Mouse (Mus musculus): Measurements from ENCODE around the gene Golph3l.
A peak's percentile ranks its signal among the peaks of the same experiment; 100 is the strongest.
"Not testable (repeated sequence)": the region's sequence is repeated elsewhere in the genome, so short reads cannot be mapped to it uniquely, and the experiment has no call there.

The Golph3l gene

DNA sequence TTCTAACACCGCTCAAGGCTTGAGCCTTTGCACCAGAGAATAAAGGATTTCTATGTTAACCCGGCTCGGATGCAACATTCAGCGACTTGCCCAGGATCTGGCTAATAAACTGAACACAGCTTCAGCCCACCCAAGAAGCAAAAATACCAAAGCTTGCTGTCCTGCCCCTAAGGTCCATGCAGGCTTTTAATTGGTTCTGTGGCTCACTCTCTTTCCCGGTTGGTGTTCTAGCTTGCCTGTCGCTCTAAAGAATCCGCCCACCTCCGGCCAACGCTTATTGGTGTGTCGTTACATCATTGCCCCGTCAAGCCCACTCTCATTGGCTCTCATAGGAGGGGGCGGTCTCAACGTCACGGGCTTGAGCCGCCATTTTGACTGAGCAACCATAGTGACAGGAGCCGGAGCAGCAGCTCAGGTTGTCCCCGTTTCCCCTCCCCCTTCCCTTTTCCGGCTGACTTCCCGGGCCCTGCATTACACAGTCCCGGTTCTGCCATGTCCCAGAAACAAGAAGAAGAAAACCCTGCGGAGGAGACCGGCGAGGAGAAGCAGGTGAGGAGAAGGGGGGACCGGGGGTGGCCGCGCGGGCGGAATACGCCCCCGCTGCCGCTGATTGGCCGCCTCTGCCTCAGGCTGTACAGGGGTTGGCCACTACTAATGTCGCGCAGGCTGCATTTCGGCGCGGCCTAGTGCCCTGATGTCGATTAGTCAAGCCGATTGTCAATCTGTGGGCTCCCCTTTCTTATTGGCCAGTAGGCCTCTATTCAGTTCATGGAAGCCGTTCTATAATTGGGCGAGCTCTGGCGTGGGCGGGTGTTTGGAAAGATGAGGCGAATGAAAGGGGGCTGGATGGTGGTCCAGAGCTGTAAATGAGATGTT is 36.1 kb downstream of the Golph3l start, which contains the start of gene Ensa:
TSS of gene Ensa (plus strand) at position 366 of the 876 bp plus-strand sequence.
- peak; percentile 98 for DNase-seq (ENCODE audit: low spot score)

DNA sequence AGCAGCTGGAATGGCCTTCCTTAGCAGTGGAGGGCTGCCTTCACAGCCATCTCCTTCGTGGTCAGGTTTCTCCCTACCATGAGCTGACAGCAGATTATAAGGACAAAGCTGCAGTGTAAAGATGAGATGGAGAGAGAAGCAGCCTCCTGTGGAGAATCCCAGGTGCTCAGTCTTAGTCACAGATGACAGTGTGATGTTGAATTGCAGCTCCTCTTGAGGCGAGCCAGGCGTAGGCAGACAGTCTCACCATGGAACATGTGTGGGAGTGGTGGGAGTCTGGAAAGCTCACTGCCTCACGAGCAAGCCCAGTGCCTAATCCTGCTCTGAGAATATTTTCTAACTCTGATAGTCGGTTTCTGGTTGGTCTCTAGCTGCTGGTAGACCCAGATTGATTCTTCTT is 39.0 kb downstream of the Golph3l start:
- DNase-seq (ENCODE audit: low spot score) = no peak

DNA sequence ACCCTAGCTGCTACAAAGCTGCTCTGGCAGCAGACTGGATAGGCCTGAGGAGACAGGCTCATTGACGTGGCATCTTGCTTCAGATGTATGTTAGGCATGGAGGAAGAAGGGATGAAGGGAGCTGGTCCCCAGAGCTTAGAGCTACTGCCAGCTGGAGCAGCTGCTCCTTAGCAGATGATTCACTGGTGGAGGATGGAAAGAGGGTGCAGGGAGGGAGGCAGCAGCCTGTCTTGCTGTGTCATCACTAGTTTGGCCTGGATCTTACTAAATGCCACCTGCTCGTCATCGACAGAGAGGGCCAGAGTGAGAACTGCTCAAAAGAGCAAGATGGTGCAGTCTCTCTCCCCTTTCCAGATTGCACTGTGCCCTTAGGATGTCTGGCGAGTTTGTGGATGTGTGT is 41.0 kb downstream of the Golph3l start:
- no peak for DNase-seq (ENCODE audit: low spot score)

DNA sequence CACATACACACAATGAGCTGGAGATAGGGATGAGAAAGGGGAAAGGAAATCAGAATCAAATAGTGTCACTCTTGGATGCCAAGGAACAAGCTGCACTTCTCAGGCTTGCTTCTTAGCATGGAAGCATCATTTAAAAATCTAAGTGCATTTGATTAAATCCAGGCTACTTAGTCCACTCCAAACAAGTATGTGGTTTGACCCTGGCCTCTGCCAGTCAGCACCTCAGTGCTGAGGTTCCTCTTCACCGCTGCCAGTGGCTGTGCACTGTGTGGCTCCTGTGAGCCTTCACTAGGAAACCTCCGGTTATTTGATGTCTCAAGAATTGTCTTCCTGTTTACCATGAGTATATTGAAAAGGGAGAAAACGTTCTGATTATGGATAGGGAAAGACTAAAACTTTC is 42.1 kb downstream of the Golph3l start:
- DNase-seq (ENCODE audit: low spot score) = no peak

DNA sequence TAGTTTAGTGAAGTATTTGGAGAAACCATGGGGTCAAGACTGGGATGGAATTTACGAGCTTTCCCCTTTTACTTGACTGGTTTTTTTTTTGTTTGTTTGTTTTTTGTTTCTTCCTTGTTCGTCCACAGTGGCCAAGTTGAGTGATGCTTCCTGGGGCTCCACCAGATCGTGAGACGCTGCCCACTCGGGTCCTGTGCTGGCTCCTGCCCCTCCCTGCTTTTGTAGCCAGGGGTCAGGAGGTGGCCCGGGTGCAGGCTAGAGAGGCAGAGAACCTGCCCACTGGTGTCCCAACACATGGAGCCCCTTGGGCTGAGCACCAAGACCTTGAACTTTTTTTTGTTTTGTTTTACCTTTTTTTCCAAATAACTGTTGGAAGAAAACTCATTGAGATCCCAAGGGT is 42.6 kb downstream of the Golph3l start:
- DNase-seq (ENCODE audit: low spot score) = no peak

DNA sequence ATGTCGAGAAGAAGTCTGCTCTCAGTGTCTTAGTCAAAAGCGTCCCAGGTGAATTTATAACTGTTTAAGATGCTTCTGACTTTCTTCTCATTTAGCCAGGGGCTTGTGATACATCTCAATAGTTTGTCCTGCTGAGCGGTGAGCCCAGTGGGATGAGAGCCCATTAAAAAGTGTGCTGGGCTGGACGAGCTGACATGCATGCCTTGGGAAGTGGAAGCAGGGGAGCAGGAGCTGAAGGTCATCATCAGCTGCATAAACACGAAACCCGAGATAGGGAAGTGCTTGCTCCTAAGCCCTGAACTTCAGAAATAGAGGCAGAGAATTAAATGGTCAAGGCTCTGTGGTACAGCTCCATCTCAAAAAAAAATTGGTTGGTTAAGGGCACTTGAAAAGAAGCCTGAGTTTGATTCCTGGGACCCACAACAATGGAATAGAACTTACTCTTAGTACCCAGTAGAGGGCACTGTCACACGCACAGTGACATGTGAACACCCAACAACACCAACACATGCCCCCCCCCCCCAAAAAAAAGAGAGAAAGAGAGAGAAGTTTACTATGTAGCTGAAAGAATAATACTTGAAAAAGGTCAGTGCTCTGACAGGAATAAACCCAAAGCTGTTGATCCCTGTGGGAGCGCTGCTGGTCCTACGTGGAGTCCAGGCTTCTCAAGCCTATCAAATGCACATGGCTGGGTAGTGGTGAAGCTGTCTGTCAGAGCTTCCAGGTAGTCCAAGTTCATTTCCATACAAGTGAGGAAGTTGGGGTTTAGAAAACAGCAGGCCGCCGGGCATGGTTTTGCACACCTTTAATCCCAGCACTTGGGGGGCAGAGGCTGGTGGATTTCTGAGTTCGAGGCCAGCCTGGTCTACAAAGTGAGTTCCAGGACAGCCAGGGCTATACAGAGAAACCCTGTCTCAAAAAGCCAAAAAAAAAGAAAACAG is 44.2 kb downstream of the Golph3l start:
- no peak for DNase-seq (ENCODE audit: low spot score)

DNA sequence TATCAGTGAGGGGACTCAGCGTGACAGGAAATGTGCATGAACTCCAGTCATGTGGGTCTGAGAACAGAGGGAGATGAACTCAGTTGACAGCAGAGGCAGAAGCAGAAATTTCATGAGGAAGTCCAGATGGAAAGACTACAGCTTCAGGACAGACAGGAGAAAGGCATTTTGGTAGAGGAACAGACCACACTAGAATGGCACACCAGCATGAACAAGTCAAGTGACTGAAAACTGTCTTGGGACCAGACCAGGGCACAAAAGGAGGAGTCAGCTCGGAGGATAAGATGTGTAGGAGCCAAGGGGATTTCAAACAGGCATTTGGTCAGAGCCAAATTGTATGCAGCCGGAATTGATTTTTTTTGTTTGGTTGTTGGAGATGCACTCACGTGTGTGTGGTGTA is 46.9 kb downstream of the Golph3l start:
- DNase-seq (ENCODE audit: low spot score) = no peak

DNA sequence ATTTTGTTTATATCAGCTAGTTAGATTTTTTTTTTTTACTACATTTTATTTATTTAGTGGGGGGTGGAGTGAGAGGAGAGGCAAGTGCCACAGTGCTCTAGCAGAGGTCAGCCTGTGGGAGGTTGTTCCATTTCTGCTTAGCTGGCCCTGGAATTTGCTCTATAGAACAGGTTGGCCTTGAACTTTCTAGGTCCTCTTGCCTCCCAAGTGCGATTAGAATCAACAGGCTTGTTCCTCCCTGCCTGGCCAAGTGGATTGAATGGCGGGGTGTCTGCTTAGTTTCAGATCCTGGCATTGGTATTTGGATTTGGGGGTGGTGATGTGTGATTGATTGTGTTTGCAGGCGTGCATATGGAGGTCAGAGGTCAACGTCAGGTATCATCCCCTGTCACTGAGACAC is 47.3 kb downstream of the Golph3l start:
- DNase-seq (ENCODE audit: low spot score) = no peak

DNA sequence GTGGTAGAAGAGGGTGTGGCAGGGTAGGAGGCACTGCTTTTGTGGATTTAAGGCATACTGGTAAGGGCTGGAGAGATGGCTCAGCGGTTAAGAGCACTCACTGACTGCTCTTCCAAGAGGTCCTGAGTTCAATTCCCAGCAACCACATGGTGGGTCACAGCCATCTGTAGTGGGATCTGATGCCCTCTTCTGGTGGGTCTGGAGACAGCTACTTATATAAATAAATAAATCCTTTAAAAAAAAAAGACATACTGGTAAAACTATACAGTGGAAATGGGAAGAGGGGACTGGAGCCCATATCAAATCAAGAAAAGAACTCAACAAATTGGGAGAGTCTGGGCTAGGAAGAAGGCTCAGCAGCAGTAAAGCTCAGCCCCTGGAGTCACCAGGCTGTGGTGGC is 51.0 kb downstream of the Golph3l start:
- DNase-seq (ENCODE audit: low spot score) = no peak

DNA sequence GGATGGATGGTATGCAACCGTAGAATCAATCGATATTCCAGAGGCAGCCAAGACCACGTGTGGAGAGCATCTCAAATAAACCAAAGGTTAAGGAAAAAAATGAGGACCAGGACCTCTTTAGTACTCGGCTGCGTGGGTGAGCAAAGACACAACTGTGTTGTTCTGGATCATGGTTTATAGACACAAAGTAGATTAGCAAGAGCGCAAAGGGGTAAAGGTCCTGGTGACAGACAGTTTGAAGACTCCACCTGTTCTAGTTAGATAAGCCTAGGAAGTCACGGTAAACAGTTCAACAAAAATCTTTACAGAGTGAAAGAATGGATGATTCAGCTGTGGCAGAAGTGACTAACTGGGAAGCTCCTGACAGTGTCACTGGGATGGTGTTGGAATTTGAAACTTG is 54.4 kb downstream of the Golph3l start:
- DNase-seq (ENCODE audit: low spot score) = no peak

DNA sequence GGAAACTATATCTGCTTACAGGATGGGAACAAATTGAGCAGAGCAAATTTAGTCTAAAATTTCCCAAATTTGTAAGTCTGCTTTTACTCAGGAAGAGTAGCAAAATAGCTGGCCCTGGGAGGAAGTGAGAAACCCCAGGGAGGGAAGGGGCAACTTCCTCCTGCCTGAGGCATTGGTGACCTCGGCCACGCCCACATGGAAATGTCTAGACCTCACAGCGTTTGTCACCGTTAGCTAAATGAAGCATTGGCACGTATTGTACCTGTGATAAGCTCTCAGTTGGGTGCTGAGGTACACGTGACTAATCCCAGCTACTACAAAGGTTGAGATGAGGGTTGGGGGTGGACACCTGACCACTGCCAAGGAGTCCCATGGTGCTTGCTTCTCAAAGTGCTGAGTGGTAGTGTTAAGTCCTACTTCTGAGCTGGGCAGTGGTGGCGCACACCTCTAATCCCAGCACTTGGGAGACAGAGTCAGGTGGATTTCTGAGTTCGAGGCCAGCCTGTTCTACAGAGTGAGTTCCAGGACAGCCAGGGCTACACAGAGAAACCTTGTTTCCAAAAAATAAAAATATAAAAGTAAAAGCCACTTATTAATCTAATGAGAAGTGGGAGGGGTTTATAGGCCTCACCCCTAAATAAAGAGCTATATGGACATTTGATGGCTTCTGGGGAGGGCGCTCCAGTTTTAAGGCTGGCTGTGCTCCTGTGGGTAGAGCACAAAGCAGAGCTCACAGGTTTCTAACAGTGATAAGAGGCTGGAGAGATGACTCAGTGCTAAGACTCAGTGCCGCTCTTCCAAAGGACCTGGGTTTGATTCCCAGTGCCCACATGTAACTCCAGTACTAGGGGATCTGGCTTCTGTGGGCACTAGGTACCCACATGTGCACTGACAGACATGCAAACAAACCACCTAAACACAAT is 56.8 kb downstream of the Golph3l start:
- no peak for DNase-seq (ENCODE audit: low spot score)

DNA sequence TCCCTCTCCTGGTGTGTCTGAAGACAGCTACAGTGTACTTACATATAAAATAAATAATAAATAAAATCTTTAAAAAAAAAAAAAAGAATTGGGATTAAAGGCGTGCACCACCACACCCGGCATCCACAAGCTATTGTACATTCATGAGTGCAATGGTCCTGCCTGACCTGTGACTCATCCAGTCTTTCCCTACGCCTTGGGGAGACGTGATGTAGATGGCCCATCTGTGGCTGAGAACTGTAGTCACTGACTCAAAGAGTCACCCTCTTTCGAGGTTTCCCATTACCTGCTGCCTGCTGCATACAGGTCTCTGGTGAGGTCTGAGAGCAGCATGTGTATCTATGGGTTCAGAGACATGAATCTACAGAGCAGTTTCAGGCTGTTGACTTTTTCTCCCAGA is 59.3 kb downstream of the Golph3l start:
- DNase-seq (ENCODE audit: low spot score) = no peak

DNA sequence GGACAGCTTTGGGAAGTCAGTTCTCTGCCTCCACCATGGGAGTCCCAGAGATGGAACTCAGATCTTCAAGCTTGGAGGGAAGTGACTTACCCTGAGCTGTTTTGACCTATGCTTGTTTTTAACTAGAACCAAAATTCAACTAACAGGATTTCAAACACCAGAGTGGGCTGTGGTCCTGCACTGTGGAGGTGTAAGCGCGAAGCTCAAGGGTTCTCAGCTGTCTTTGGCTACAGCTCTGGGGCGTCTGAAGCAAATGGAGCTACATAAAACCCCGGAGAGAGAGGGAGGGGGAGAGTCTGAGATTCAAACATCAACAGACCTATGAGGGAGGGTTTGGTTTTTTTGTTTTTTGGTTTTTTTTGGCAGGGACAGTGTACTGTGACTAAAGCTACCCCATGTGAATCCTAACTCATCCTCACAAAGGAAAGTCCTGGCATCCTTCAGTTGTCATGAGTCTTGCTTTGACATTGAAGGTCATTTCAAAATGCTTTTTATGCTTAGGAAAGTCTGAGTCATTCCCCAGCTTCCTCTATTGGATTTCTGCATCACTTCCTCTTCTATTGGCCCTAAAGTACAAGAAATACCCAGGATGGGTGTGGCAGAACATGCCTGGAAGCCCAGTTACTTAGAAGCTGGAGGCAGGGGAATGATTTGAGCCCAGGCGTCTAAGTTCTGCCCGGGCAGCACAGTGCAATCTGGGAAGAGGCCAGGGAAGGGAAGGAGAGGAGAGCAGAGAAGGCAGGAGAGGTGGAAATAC is 61.7 kb downstream of the Golph3l start:
- peak; percentile 57 for DNase-seq (ENCODE audit: low spot score)

DNA sequence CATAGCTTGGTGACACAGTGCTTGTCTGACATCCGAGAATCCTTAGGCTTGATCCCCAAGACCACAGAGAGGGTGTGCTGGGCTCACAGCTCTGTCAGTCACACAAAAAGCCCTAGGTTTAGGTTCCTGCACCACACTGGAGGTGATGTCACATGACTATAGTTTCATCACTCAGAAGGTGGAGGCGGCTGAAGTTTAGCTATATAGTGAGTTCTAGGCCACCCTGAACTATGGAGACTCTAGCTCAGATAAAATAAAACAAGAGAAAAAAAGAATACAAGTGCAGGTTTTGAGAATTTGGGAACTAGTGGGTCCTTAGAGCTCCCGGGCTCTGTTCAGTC is 62.3 kb downstream of the Golph3l start:
- DNase-seq (ENCODE audit: low spot score) = no peak

DNA sequence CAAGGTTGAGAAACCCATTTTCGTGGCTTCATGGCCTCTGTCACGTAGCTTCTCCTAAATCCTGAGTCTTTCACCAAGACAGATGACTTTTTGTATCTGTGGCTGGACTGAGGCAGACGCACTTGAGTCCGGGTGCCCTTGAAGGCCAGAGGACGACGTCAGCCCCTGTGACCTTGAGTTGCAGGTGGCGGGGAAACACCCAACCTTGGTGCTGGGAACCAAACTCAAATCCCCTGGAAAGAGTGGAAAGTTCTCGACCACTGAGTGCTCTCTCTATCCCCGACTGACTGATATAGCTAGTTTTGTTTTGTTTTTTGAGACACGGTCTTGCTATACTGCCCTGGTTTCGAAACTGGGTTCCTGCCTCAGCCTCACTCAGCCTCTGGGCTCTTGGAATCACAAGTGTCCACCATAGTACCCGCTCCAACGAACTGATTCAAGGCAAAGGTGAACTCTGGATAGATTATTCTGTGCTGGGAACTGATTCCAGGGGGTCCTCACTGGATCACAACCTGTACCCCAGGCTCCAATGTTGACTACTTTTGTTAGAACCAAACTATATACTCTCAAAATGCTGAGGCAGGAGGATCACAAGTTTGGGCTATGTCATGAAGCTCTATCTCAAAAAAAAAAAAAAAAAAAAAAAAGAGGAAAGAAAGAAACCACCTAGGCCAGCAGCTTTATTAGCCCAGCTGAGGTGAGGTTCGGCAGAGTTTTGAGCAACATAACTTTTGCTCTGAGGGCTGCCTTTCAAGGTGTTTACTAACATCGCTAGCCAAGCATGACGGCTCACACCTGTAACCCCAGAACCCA is 62.9 kb downstream of the Golph3l start:
- DNase-seq (ENCODE audit: low spot score) = no peak

DNA sequence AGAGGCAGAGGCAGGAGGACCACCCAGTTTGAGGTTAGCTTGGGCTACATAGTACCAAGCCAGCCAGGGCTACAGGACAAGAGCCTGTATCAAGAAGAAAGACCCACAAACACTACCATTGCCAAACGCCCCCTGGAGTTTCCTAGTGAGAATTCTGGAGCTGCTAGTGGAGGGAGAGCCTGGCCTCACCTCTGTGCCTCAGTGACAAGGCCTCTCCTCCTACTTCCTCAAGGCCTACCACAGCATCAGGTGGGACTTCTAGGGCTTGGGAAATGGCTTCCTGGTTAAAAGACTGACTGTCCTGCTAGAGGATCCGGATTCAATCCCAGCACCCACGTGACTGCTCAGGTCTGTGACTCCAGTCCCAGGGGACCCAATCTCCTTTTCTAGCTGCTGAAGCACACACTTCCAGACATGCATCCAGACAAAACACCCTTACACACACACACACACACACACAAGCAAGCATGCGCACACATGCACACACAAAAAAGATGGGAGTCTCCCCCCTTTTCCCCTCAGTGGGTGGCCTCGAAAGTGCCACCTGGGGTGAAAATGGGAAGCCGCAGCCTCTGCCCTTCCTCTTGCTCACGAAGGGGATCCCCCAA is 63.6 kb downstream of the Golph3l start:
- DNase-seq (ENCODE audit: low spot score) = no peak

DNA sequence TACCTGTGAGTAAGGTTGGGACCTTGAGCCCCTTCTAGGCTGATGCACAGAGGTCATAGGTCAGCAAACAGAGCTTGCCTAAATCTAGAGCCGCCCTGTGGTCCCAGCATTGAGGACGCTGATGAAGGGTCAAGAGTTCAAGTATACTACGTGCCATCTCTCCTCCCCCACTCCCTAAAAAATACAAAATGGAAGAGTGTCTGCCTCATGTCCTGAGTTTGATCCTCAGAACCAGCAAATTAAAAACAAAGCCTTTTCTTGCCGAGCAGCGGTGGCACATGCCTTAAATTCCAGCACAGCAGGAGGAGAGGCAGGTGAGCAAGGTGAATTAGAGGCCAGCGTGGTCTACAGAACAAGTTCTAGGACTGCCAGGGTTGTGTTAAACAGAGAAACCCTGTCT is 64.1 kb downstream of the Golph3l start:
- no peak for DNase-seq (ENCODE audit: low spot score)

DNA sequence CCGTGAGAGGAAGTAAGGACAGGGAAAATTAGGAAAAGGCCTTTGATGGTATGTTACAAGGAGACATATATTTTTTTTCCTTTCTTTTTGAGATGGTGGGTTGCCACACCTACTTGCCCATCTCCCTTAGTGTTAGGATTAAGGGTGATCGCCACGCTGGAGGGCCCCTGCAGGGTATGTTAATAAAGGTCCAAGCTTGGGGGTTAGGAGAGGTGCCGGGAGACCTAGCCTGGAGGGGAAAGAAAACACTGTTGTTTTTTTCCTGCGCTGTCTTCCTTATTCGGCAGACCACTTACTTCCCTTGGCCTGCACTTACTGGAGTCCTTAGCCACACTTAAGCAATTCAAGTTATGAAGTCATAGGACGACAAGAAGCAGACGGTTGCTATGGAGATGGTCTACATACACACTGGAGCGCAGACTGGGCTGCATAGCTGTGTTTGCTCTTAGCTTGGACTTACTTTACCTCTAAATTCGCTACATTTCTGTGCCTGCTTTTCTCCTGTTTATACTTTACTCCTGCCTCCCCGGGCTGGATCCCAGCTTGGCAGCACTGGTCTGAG is 64.8 kb downstream of the Golph3l start:
- DNase-seq (ENCODE audit: low spot score) = no peak

DNA sequence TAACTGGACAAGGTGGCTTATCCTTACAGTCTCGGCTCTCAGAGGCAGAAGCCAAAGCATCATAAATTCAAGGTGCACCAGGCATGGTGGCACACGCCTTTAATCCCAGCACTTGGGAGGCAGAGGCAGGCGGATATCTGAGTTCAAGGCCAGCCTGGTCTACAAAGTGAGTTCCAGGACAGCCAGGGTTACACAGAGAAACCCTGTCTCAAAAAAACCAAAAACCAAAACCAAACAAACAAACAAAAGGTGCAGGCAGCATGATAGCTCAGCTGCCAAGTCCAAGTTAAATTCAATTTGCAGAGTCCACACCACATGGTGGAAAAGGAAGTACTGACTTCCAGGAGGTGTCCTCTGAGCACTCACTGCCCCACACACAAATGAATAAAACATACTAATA is 65.6 kb downstream of the Golph3l start:
- not testable (repeated sequence) for DNase-seq (ENCODE audit: low spot score)

DNA sequence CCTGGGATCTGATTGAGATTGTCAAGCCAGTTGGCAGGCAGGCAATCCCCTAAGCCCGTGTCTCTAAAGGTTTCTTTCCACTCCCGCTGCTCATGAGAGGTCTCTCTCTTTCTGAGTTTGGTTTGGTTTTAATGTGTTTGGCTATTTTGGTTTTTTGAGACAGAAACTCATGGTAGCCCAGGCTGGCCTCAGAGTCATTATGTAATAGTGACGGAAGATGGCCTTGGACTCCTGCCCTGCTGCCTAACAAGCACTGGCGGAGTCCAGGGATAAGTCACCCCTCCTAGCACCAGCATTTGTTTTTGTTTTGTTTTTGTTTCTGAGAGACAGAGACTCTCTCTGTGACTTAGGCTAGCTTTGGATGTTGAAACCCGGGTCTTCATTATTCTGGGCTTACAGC is 66.7 kb downstream of the Golph3l start:
- no peak for DNase-seq (ENCODE audit: low spot score)
